Mouse (Mus musculus) kidney, adult 2 months (tissue): ENCODE measurements around the gene Glis1.

ENCODE experiments used
- CTCF ChIP-seq: fragments of 200-500 bp; conservative IDR thresholded peaks from 2 replicates; pipeline ENCODE4 v1.5.1; 2011; ENCODE audit warnings: low read depth, mild to moderate bottlenecking, control low read depth, low read length, moderate library complexity, mixed read lengths; ENCODE audit not compliant: insufficient read depth, insufficient read length
- POLR2A ChIP-seq: fragments of 200-500 bp; IDR thresholded peaks from one replicate; pipeline ENCODE4 v1.6.1; 2011; ENCODE audit warnings: low read depth, low read length, control low read depth

DNA sequence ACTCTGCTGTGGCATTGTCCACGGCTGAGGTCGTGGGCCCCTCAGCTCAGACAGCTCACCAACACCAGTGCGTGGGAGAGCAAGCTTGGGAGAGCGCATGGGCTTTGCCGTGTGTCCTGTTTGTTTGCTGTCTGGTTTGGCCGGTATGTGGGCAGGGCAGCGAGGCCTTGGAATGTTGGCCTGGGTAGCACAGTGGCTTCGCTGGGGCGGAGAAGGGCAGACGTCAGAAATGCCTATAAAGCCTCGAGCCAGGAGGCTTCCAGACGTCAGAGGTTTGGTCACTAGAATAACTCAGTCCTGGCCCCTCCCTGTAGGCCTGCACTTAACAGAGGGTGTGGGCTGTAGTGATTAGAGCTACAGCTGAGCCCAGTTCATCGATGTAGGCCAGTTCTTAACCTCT is 33.9 kb downstream of the Glis1 start:
- TF ChIP-seq CTCF (no peak), POLR2A (no peak)
